Mouse (Mus musculus) hindbrain, embryonic 11.5 days (tissue): ENCODE data around the gene Igf2bp3. TPM values are rescaled to one million over a fixed set of nuclear protein-coding genes. Genes with fewer than 3 reads are reported as not detected.

Source experiments
- ATAC-seq: fragments of 200-750 bp; cut with Nextera tagmentation; 2 replicates; pipeline ENCODE4 v1.8.0; 2017; ENCODE audit warnings: mild to moderate bottlenecking, moderate TSS enrichment, moderate library complexity; ENCODE audit not compliant: low FRiP score
- DNase-seq: peaks from one replicate; pipeline ENCODE4 v3.0.0-alpha.2; 2015; ENCODE audit warnings: low spot score
- H3K27ac ChIP-seq: fragments of 300-500 bp; sonication (generic); 2 replicates; pipeline ENCODE4 v1.5.1; 2014; ENCODE audit warnings: mild to moderate bottlenecking, low read depth, low read length
- H3K27me3 ChIP-seq: fragments of 300-500 bp; sonication (generic); 2 replicates; pipeline ENCODE4 v1.6.1; 2014; ENCODE audit warnings: mild to moderate bottlenecking, low read length, moderate library complexity, mixed read lengths; ENCODE audit not compliant: control insufficient read depth, insufficient read depth
- H3K36me3 ChIP-seq: fragments of 300-500 bp; sonication (generic); 2 replicates; pipeline ENCODE4 v1.6.1; 2014; ENCODE audit warnings: mild to moderate bottlenecking, low read length, moderate library complexity, mixed read lengths; ENCODE audit not compliant: control insufficient read depth, insufficient read depth
- H3K4me1 ChIP-seq: fragments of 300-500 bp; sonication (generic); replicated peaks from 2 replicates; pipeline ENCODE4 v1.6.1; 2014; ENCODE audit warnings: low read length, mixed read lengths; ENCODE audit not compliant: control insufficient read depth, insufficient read depth
- H3K4me2 ChIP-seq: fragments of 300-500 bp; sonication (generic); replicated peaks from 2 replicates; pipeline ENCODE4 v1.6.1; 2014; ENCODE audit warnings: mild to moderate bottlenecking, low read depth, low read length
- H3K4me3 ChIP-seq: fragments of 300-500 bp; sonication (generic); 2 replicates; pipeline ENCODE4 v1.5.1; 2014; ENCODE audit warnings: low read depth, low read length
- H3K9ac ChIP-seq: fragments of 300-500 bp; sonication (generic); 2 replicates; pipeline ENCODE4 v1.6.1; 2014; ENCODE audit warnings: low read depth, low read length
- H3K9me3 ChIP-seq: fragments of 300-500 bp; sonication (generic); 2 replicates; pipeline ENCODE4 v1.6.1; 2016; ENCODE audit warnings: low read length; ENCODE audit not compliant: control insufficient read depth
- WGBS: fragments of 180-500 bp; shearing (Covaris S2); extraction: QIAGEN DNeasy Blood & Tissue Kit; methylation state at CpG from one replicate; pipeline ENCODE4 v1.1.7; 2014; 5-methylcytosine and 5-hydroxymethylcytosine counted together
- polyA plus RNA-seq: library from polyadenylated mRNA; unstranded; fragments of >200 nt; fragmentation: Nextera tagmentation; extraction: Ambion mirVana; gene quantifications from 2 replicates; pipeline ENCODE4 v1.2.1, GENCODE M21; 2014

The Igf2bp3 gene
- polyA plus RNA-seq, 1 experiment from 2014 or later = 133 TPM

DNA sequence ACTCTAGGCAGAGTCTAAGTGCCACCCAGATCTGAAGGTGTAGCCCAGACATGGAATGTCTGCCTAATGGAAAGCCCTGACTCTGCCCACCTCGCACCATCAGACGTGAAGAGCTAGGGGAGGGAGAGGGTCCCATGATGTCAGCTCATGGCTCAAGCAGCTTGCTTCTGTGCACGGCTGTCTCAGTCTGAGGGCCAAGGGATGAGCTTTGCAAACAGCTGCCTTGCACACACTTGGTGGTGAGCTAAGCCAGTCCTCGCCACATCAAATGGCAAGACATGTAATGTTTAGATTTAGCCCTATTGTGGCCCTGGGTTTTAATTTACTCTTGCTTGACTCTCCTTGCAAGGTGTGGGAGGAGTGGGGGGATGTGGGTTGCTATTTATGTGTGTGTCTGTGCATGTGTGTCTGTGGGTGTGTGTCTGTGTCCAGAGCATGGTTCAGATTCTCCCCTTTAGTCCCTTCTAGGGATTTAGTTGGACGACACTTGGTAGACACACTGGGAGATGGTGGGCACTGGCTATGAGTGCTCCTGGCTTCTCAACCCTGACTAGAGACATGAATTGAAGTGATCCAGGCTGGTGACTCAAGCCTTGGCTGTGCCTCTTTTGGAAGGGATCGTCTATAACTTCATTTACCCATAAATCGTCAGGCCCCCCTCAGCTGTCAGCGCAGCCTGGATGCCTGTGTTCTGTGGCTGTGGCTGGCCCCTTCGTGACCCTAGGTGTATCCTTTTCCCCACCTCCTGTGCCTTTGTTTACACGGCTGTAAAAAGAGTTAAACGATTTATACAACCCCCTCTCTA, 10.4 kb upstream of the Igf2bp3 start:
- Histone ChIP-seq H3K27ac (no peak overlapping the region), H3K9me3 (no peaks in the 10 kb centered on the region), H3K4me2 (no peak overlapping the region), H3K4me1 (no peaks in the 10 kb centered on the region), H3K27me3 (no peaks in the 10 kb centered on the region), H3K9ac (no peak overlapping the region), H3K4me3 (no peak overlapping the region), H3K36me3 (no peaks in the 10 kb centered on the region)
- DNase-seq = no peak
- 67% methylated on average over 11 of the region's 11 CpGs for WGBS
- no peak for ATAC-seq

DNA sequence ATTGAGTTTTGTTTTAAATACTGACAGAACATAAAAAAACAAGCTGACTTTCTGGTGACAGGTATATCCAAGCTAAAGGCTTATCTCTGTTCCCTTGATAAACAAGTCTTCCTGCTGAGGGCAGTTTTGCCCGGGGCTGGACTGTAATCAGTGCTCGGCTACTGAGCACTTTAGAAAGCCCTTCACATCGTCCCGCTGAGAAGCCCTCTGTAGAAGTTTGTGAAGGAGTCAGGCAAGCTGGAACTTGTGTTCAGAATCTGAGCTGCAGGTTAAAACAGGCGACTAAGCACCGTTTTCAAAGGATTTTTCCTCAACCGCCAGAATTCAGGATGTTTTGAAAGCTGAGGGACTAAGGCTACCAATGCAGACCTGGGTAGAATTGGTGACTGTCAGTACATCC, 7.1 kb upstream of the Igf2bp3 start:
- Histone ChIP-seq H3K9ac (no peak overlapping the region), H3K4me3 (no peak overlapping the region), H3K4me2 (0 out of 2 replicates have a peak overlapping the region, but pooled peaks have one; percentile 17), H3K9me3 (no peaks in the 10 kb centered on the region), H3K27ac (no peak overlapping the region), H3K36me3 (no peaks in the 10 kb centered on the region), H3K4me1 (no peaks in the 10 kb centered on the region), H3K27me3 (no peaks in the 10 kb centered on the region)
- peak; percentile 41 for DNase-seq
- ATAC-seq = no peak
- WGBS = 3% methylated on average over 7 of the region's 7 CpGs

DNA sequence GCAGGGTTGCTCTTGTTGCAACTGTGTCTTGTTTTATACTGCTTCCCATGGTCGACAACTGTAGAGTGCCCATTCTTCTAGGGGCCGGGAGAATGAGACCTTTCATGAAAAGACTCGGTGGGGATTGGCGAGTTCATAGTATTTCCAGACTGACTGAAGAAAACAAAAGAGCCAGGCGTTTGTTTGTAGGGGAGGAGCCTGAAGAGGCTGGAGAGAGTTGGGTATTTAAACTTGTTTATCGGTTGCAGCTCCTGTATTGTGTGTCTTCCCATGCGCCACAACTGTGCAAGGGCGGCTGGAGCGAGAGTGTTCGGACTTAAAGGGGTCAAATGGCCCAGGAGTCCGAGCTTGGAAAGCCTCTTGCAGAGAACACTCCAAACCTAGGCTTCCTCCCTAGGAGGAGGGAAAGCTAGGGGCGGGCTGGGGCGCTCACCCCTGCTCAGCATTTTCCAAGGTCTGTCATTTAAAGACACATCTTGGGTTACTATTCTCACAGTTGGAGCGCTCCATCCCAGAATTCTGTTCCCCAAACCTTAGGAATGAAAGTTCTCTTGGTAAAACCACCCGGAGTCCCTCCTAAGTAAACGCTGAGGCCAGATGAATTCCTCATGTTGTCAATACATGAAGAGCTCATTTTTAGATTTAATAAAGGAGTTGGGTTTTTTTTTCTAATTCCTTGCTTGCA, 5.3 kb upstream of the Igf2bp3 start:
- H3K9me3 ChIP-seq = no peaks in the 10 kb centered on the region
- no peaks in the 10 kb centered on the region for H3K27me3 ChIP-seq
- peak overlapping the region; percentile 50; the same call in 1 of the 2 replicates for H3K9ac ChIP-seq
- H3K36me3 ChIP-seq = no peaks in the 10 kb centered on the region
- DNase-seq (peak; percentile 69), ATAC-seq (no peak)
- no peaks in the 10 kb centered on the region for H3K4me1 ChIP-seq
- H3K27ac ChIP-seq = peak overlapping the region; percentile 72
- WGBS = 1% methylated on average over 16 of the region's 16 CpGs
- peak overlapping the region; percentile 24 for H3K4me3 ChIP-seq
- peak overlapping the region; percentile 39 for H3K4me2 ChIP-seq

DNA sequence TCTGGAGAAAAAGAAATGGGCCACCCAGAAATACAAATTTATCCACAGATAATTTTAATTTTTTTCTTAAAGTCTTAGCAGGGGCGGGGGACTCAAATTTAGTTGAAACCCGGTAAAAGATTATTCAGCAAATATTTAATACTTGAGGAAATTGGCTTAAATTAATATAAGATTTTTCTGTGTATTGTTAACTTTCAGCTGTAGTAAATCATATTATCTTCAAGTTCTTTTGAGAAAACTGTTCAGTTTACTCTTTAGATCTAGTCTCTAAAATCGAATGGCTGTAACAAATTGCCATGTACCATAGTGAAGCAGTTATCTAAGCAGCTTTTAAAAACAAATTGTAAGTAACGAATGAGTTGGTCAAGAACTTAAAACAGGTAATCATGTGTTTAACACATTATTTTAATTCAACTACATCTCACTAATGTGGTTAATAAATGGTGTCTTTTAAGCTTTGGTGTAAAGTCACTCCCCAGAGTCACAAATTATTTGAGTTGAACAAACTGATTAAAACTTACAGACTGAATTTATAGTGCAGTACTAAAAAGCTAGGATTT, 4.3 kb upstream of the Igf2bp3 start:
- Histone ChIP-seq H3K27ac (no peak overlapping the region), H3K9ac (no peak overlapping the region), H3K4me1 (no peaks in the 10 kb centered on the region), H3K9me3 (no peaks in the 10 kb centered on the region), H3K36me3 (no peaks in the 10 kb centered on the region), H3K4me2 (no peak overlapping the region), H3K4me3 (no peak overlapping the region), H3K27me3 (no peaks in the 10 kb centered on the region)
- no peak for DNase-seq
- WGBS = 5% methylated on average over 4 of the region's 4 CpGs
- ATAC-seq = no peak

DNA sequence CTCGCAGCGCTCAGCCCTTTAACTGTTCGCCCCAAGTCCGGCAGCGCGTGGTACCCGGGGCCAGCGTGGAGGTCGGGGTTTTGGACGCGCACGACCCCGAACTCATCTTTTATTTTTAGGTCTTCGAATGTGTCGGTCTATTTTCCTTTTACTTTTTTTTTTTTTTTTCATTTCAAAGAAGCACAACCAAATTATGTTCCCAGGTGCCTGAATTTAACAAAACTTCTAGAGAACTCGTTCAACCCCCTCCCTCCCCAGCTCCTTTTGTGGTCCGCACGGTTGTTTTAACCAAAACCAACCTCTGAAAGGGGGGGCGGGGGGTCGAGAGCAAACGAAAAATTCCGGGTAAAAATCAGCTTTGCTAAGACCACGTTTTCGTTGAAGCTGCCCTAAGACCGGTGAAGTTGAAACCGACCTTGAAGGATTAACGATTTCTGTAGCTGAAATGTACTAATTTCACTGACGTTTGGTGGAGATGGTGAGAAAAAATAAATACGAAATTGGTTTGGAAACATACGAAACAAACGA, 3.6 kb upstream of the Igf2bp3 start:
- DNase-seq (peak; percentile 62), ATAC-seq (no peak)
- Histone ChIP-seq H3K4me1 (no peaks in the 10 kb centered on the region), H3K36me3 (no peaks in the 10 kb centered on the region), H3K27me3 (no peaks in the 10 kb centered on the region), H3K9me3 (no peaks in the 10 kb centered on the region), H3K9ac (peak overlapping the region; percentile 51), H3K4me2 (peak overlapping the region; percentile 65), H3K4me3 (peak overlapping the region; percentile 60), H3K27ac (no peak overlapping the region)
- under 1% methylated on average over 31 of the region's 31 CpGs for WGBS

DNA sequence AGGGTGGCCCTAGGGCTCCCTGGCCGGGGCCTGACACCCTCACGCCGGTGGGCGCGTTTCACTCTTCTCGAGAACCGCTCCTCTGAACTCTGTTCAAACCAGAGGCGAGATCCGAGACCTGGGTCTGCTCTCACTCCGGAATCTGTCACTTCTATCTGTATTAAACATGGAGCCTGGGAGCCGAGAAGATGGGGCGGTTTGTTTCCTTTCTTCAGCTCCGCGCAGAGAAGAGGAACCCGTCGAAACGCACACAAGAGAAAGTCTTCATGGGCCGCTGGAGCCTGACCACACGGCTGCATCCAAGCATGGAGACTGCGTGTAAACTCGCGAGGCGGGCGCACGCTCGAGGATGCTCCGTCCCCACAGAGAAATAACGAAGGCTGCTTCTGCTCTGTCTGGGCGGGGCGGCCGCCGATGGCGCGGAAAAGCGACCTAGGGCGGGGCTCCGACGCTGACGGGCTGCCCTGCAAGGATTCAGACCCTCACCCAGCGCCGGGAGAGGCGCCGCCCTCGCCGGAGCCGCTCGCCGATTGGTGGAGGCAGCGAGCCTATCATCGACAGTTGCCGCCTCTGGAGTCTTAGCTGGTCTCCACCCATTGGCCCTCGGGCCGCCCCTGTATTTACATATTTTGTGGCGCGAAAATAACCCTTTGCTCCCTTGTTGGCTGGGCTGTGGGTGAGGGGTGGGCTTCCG, 3.0 kb upstream of the Igf2bp3 start:
- H3K4me1 ChIP-seq = no peaks in the 10 kb centered on the region
- H3K4me2 ChIP-seq = peak overlapping the region; percentile 77
- H3K36me3 ChIP-seq = no peaks in the 10 kb centered on the region
- no peaks in the 10 kb centered on the region for H3K27me3 ChIP-seq
- ATAC-seq = peak; percentile 90
- peak overlapping the region; percentile 81 for H3K9ac ChIP-seq
- H3K4me3 ChIP-seq = peak overlapping the region; percentile 60
- H3K9me3 ChIP-seq = no peaks in the 10 kb centered on the region
- peak overlapping the region; percentile 97 for H3K27ac ChIP-seq
- peak; percentile 97 for DNase-seq
- under 1% methylated on average over 56 of the region's 56 CpGs for WGBS

DNA sequence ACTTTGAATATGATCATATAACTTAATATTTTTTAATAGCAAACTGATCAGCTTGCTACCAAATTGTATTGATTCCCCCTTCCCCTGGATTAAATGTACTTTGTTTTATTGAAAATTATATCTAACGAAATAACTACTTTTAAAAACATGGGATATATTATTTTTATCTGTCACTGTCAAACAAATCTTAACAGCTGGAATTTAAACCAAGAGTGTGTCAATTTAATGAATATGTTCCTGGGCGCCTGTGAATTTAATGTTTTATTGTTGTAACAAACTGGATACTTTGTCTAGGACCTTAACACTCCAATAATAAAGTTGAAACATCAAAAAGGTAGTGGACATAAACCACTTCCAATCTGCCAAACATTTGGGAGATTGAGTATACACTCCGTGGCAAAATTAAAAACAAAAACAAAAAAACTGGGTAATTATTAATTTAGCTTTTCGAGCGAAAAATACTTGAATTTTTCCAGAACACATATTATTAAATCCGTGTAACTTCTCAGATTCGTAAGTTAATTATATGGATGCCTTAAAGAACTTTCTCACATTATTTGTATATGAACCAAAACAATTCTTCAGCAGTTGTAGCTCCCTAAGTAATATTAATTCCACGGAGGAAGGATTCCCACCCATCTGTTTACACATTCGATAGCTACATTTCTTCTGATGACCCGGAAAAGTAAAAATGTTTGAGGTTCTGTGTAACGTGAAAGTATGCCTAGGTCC, 2.2 kb upstream of the Igf2bp3 start:
- Histone ChIP-seq H3K4me3 (peak overlapping the region; percentile 60), H3K4me1 (no peaks in the 10 kb centered on the region), H3K4me2 (peak overlapping the region; percentile 77), H3K27me3 (no peaks in the 10 kb centered on the region), H3K36me3 (no peaks in the 10 kb centered on the region), H3K9me3 (no peaks in the 10 kb centered on the region), H3K27ac (peak overlapping the region; percentile 97), H3K9ac (peak overlapping the region; percentile 81)
- DNase-seq (no peak), ATAC-seq (no peak)
- WGBS = 2% methylated on average over 11 of the region's 11 CpGs
